Mouse (Mus musculus): ENCODE measurements around the gene D3Ertd254e. TPM values are rescaled to one million over a fixed set of nuclear protein-coding genes. Genes with fewer than 3 reads are reported as not detected.

D3Ertd254e gene
- 1 to 10 TPM; 4.1 to 4.3 TPM for total RNA-seq (2023)

GRCm38 (mm10) chr3:36150934-36151686 lies at the start of gene D3Ertd254e:
Gene D3Ertd254e, plus strand, starts transcription at chr3:36151017.

Other genes with a start within 250 kb of the D3Ertd254e start
- gene Dcun1d1, start 213.6 kb upstream of the D3Ertd254e start, total RNA-seq (2023) = 10 to 100 TPM; 76.5 to 89.4 TPM
- 10 to 100 TPM; 39.2 to 43.7 TPM for gene Mccc1, start 150.3 kb upstream of the D3Ertd254e start, total RNA-seq (2023)
- not detected for gene Ccdc144b, start 97.5 kb upstream of the D3Ertd254e start, total RNA-seq (2023)
- 10 to 100 TPM; 43.4 to 53.4 TPM for gene Acad9, start 85.0 kb upstream of the D3Ertd254e start, total RNA-seq (2023)
- gene Qrfpr, start 71.3 kb downstream of the D3Ertd254e start, total RNA-seq (2023) = not detected